Mouse (Mus musculus): ENCODE measurements at regions not wholly inside any gene's neighbourhood (a gene's known extent, or its start where the extent isn't known, plus 50 kb on each side); places are given as distances from the start of the nearest gene placed in this dataset.
A peak's percentile ranks its signal among the peaks of the same experiment; 100 is the strongest.

GRCm38 (mm10) chr6:6657928-6658500 is 79.6 kb upstream of the Sem1 start:
- no peak for DNase-seq

GRCm38 (mm10) chr6:6660072-6660471 is 81.6 kb upstream of the Sem1 start:
- DNase-seq, result no peak

- no peak for DNase-seq
Observed at GRCm38 (mm10) chr6:6666762-6667161, 88.3 kb upstream of the Sem1 start.

GRCm38 (mm10) chr6:6689241-6689640 is 110.8 kb upstream of the Sem1 start:
- DNase-seq, result no peak

GRCm38 (mm10) chr6:6690188-6690587 is 111.7 kb upstream of the Sem1 start:
- DNase-seq, result no peak

GRCm38 (mm10) chr6:6692056-6692770 is 113.8 kb upstream of the Sem1 start:
- DNase-seq, result no peak

- DNase-seq, result no peak
Observed at GRCm38 (mm10) chr6:6695742-6696430, 117.4 kb upstream of the Sem1 start.

GRCm38 (mm10) chr6:6697418-6697979 is 119.0 kb upstream of the Sem1 start:
- peak; percentile 11 for DNase-seq

GRCm38 (mm10) chr6:6706729-6707128 is 128.3 kb upstream of the Sem1 start:
- DNase-seq, result no peak

GRCm38 (mm10) chr6:6709057-6709456 is 130.6 kb upstream of the Sem1 start:
- DNase-seq, result no peak

- no peak for DNase-seq
Observed at GRCm38 (mm10) chr6:6730259-6730658, 132.9 kb upstream of the Dlx6 start.

- no peak for DNase-seq
Observed at GRCm38 (mm10) chr6:6745394-6745793, 117.7 kb upstream of the Dlx6 start.

GRCm38 (mm10) chr6:6779157-6779556 is 84.0 kb upstream of the Dlx6 start:
- DNase-seq, result peak; percentile 21

GRCm38 (mm10) chr6:6781556-6781955 is 81.6 kb upstream of the Dlx6 start:
- peak; percentile 12 for DNase-seq

- no peak for DNase-seq
Observed at GRCm38 (mm10) chr6:6785939-6786490, 77.1 kb upstream of the Dlx6 start.

- no peak for DNase-seq
Observed at GRCm38 (mm10) chr6:6787490-6787889, 75.6 kb upstream of the Dlx6 start.

GRCm38 (mm10) chr6:6794320-6795018 is 68.7 kb upstream of the Dlx6 start:
- DNase-seq, result no peak

- no peak for DNase-seq
Observed at GRCm38 (mm10) chr6:6800377-6800776, 62.8 kb upstream of the Dlx6 start.

GRCm38 (mm10) chr6:6801563-6802259 is 61.4 kb upstream of the Dlx6 start:
- DNase-seq, result no peak

Measured in heart, postnatal 4 days (tissue).